Mouse (Mus musculus) cerebellum, adult 2 months (tissue): ENCODE measurements around the gene Exosc8. TPM values are rescaled to one million over a fixed set of nuclear protein-coding genes. Genes with fewer than 3 reads are reported as not detected.

ENCODE experiments used
- DNase-seq, 2 experiments: peaks; one replicate each; pipeline ENCODE4 v3.0.0; 2021
- H3K27ac ChIP-seq: fragments of 200-500 bp; 2 replicates; pipeline ENCODE4 v1.5.1; 2012; ENCODE audit warnings: low read length, control low read depth, inconsistent platforms; ENCODE audit not compliant: insufficient read depth
- H3K27me3 ChIP-seq: fragments of 200-500 bp; 2 replicates; pipeline ENCODE4 v1.6.1; 2012; ENCODE audit warnings: inconsistent platforms, mild to moderate bottlenecking, low read length, moderate library complexity; ENCODE audit not compliant: control insufficient read depth, insufficient read depth
- H3K4me1 ChIP-seq: fragments of 200-500 bp; 2 replicates; pipeline ENCODE4 v1.6.1; 2011; ENCODE audit warnings: low read length; ENCODE audit not compliant: control insufficient read depth, insufficient read depth
- H3K4me3 ChIP-seq: fragments of 200-500 bp; replicated peaks from 2 replicates; pipeline ENCODE3; 2011; ENCODE audit warnings: mild to moderate bottlenecking, low read depth, low read length, control low read depth; ENCODE audit not compliant: insufficient read depth
- CTCF ChIP-seq: fragments of 200-500 bp; IDR thresholded peaks from 2 replicates; pipeline ENCODE4 v1.5.1; 2011; ENCODE audit warnings: low read depth, mild to moderate bottlenecking, control low read depth, low read length, moderate library complexity, borderline replicate concordance; ENCODE audit not compliant: insufficient read depth
- POLR2A ChIP-seq: fragments of 200-500 bp; IDR thresholded peaks from 2 replicates; pipeline ENCODE4 v1.6.1; 2011; ENCODE audit warnings: low read length, control low read depth, borderline replicate concordance; ENCODE audit not compliant: insufficient read depth
- WGBS: fragments of 180-500 bp; shearing (Covaris S2); methylation state at CpG from one replicate; pipeline ENCODE4 v1.1.7; 2018; 5-methylcytosine and 5-hydroxymethylcytosine counted together
- polyA plus RNA-seq: library from polyadenylated mRNA; depleted of rRNA; stranded (reverse); fragments of >200 nt; gene quantifications from 2 replicates; pipeline ENCODE4 v1.2.3, GENCODE M21; 2012; rRNA removed

The Exosc8 gene
- polyA plus RNA-seq = 42.6 TPM in 2 replicates

- WGBS = under 1% methylated on average over 63 of the region's 65 CpGs
- DNase-seq = peak; percentile 89 to 97
- H3K27ac ChIP-seq = peak within 1 kb of the TSS; percentile 100
- H3K27me3 ChIP-seq = no peaks in the 10 kb centered on the region
- TF ChIP-seq CTCF (peak; percentile 87), POLR2A (peak; percentile 55)
- peak within 1 kb of the TSS; percentile 95 for H3K4me3 ChIP-seq
- no peaks in the 10 kb centered on the region for H3K4me1 ChIP-seq
These were observed at the start of gene Exosc8, which contains the start of gene Alg5 for GRCm38 (mm10) chr3:54735247-54736046. TSS of gene Exosc8 (minus strand) at chr3:54735393. TSS of gene Alg5 (plus strand) at chr3:54735539.

- Histone ChIP-seq H3K4me1 (no peaks in the 10 kb centered on the region), H3K27me3 (no peaks in the 10 kb centered on the region), H3K27ac (no peak overlapping the region), H3K4me3 (no peak overlapping the region)
- no peak for DNase-seq
- 64% methylated on average over 7 of the region's 7 CpGs for WGBS
- TF ChIP-seq CTCF (no peak), POLR2A (no peak)
These were observed 40.9 kb upstream of the Exosc8 start for GRCm38 (mm10) chr3:54775989-54776631.

- Histone ChIP-seq H3K27me3 (no peaks in the 10 kb centered on the region), H3K27ac (no peak overlapping the region), H3K4me1 (no peaks in the 10 kb centered on the region), H3K4me3 (no peak overlapping the region)
- TF ChIP-seq CTCF = 0 out of 2 replicates have a peak, but pooled peaks have one; percentile 12
- TF ChIP-seq POLR2A = no peak
- 85% methylated on average over 6 of the region's 6 CpGs for WGBS
- DNase-seq = no peak
These were observed 38.4 kb upstream of the Exosc8 start for GRCm38 (mm10) chr3:54773613-54774012.

- no peak for DNase-seq
- no peaks in the 10 kb centered on the region for H3K27me3 ChIP-seq
- no peak overlapping the region for H3K27ac ChIP-seq
- TF ChIP-seq POLR2A (no peak), CTCF (no peak)
- 75% methylated on average over 17 of the region's 17 CpGs for WGBS
- H3K4me1 ChIP-seq = no peaks in the 10 kb centered on the region; the same call in 1 of the 2 replicates
- H3K4me3 ChIP-seq = no peak overlapping the region
These were observed 34.4 kb upstream of the Exosc8 start for GRCm38 (mm10) chr3:54769349-54770275.

GRCm38 (mm10) chr3:54768592-54768991 is 33.4 kb upstream of the Exosc8 start:
- no peaks in the 10 kb centered on the region for H3K27me3 ChIP-seq
- 80% methylated on average over 8 of the region's 8 CpGs for WGBS
- TF ChIP-seq CTCF (no peak), POLR2A (no peak)
- H3K27ac ChIP-seq = no peak overlapping the region
- no peak for DNase-seq
- no peaks in the 10 kb centered on the region; the same call in none of the 2 replicates for H3K4me1 ChIP-seq
- H3K4me3 ChIP-seq = no peak overlapping the region

- H3K4me3 ChIP-seq = no peak overlapping the region
- no peak overlapping the region for H3K27ac ChIP-seq
- no peak for DNase-seq
- TF ChIP-seq POLR2A (no peak), CTCF (no peak)
- WGBS = 78% methylated on average over 5 of the region's 5 CpGs
- H3K27me3 ChIP-seq = no peaks in the 10 kb centered on the region
- H3K4me1 ChIP-seq = no peaks in the 10 kb centered on the region; the same call in none of the 2 replicates
These were observed 31.6 kb upstream of the Exosc8 start for GRCm38 (mm10) chr3:54766811-54767210.

- Histone ChIP-seq H3K27me3 (no peaks in the 10 kb centered on the region), H3K27ac (no peak overlapping the region), H3K4me1 (no peaks in the 10 kb centered on the region; the same call in none of the 2 replicates), H3K4me3 (no peak overlapping the region)
- no peak for TF ChIP-seq CTCF
- no peak for TF ChIP-seq POLR2A
- no peak for DNase-seq
- 87% methylated on average over 14 of the region's 14 CpGs for WGBS
These were observed 30.8 kb upstream of the Exosc8 start for GRCm38 (mm10) chr3:54766034-54766433.
